Mouse (Mus musculus) CH12.LX (cell line): Measurements from ENCODE around the gene Slc9a3r2. TPM values are rescaled to one million over a fixed set of nuclear protein-coding genes. Genes with fewer than 3 reads are reported as not detected.

Experiments
- DNase-seq: peaks from one replicate; pipeline ENCODE4 v3.0.0-alpha.2; 2013; ENCODE audit errors: extremely low read depth
- H3K27ac ChIP-seq: 2 replicates; pipeline ENCODE4 v1.5.1; 2012; ENCODE audit warnings: low read depth, mild to moderate bottlenecking, control low read depth, moderate library complexity; ENCODE audit not compliant: insufficient read depth
- H3K27me3 ChIP-seq: replicated peaks from 2 replicates; pipeline ENCODE3; 2012; ENCODE audit warnings: inconsistent platforms
- H3K36me3 ChIP-seq, 2 experiments: replicated peaks in 1 of 2; 2 replicates each; pipeline versions ENCODE3 to v1.6.1; 2012; ENCODE audit warnings: inconsistent platforms in 1 of 2, low read length in 1 of 2, mild to moderate bottlenecking in 1 of 2, mixed read lengths in 1 of 2, moderate library complexity in 1 of 2; ENCODE audit not compliant: control insufficient read depth in 1 of 2, insufficient read depth in 1 of 2
- H3K4me1 ChIP-seq, 2 experiments: 2 replicates each; pipeline ENCODE4 v1.6.1; 2012; ENCODE audit warnings: inconsistent platforms in 1 of 2, moderate library complexity in 1 of 2; ENCODE audit not compliant: insufficient read depth in 2 of 2, control insufficient read depth in 1 of 2
- H3K4me2 ChIP-seq: 2 replicates; pipeline ENCODE4 v1.6.1; 2012; ENCODE audit warnings: low read depth, mild to moderate bottlenecking, control low read depth; ENCODE audit not compliant: poor library complexity, insufficient read depth, severe bottlenecking
- H3K4me3 ChIP-seq, 3 experiments: fragments of 150-350 bp in 1 of 3; sonication (generic) in 1 of 3; replicated peaks in 1 of 3; 2 replicates each; pipeline versions ENCODE3 to v1.5.1; 2011 to 2012; ENCODE audit warnings: low read depth in 2 of 3, low read length in 2 of 3, mild to moderate bottlenecking in 2 of 3, moderate library complexity in 2 of 3, control low read depth in 1 of 3, improper control_type of control experiment in 1 of 3, inconsistent platforms in 1 of 3, mixed read lengths in 1 of 3; ENCODE audit not compliant: poor library complexity in 1 of 3
- H3K79me2 ChIP-seq: replicated peaks from 2 replicates; pipeline ENCODE4 v1.6.1; 2012; ENCODE audit warnings: mild to moderate bottlenecking, moderate library complexity; ENCODE audit not compliant: control insufficient read depth, poor library complexity, insufficient read depth, severe bottlenecking; ENCODE audit errors: extremely low read depth
- H3K9ac ChIP-seq: 2 replicates; pipeline ENCODE4 v1.6.1; 2012; ENCODE audit warnings: low read depth, mild to moderate bottlenecking, control low read depth, moderate library complexity; ENCODE audit not compliant: insufficient read depth
- H3K9me3 ChIP-seq: replicated peaks from 2 replicates; pipeline ENCODE3; 2012; ENCODE audit warnings: low read length, inconsistent platforms, mixed read lengths
- BHLHE40 ChIP-seq: IDR thresholded peaks from 2 replicates; pipeline ENCODE4 v1.6.1; 2011; ENCODE audit warnings: mild to moderate bottlenecking, low read depth, low read length, improper control_type of control experiment
- CTCF ChIP-seq, 2 experiments: IDR thresholded peaks in 1 of 2; conservative IDR thresholded peaks in 1 of 2; 2 replicates each; pipeline ENCODE4 v1.5.1; 2011 to 2012; ENCODE audit warnings: low read depth in 2 of 2, low read length in 2 of 2, improper control_type of control experiment in 1 of 2, inconsistent platforms in 1 of 2, mild to moderate bottlenecking in 1 of 2, moderate library complexity in 1 of 2
- ELF1 ChIP-seq: IDR thresholded peaks from 2 replicates; pipeline ENCODE4 v1.6.1; 2014; ENCODE audit warnings: low read depth, mild to moderate bottlenecking, inconsistent platforms, low read length, improper control_type of control experiment
- KAT2A ChIP-seq: IDR thresholded peaks from 2 replicates; pipeline ENCODE4 v1.6.1; 2012; ENCODE audit warnings: low read length, improper control_type of control experiment, inconsistent platforms; ENCODE audit not compliant: insufficient replicate concordance
- MXI1 ChIP-seq: IDR thresholded peaks from 2 replicates; pipeline ENCODE4 v1.6.1; 2011; ENCODE audit warnings: mild to moderate bottlenecking, low read depth, low read length, improper control_type of control experiment
- NELFE ChIP-seq: IDR thresholded peaks from 2 replicates; pipeline ENCODE4 v1.6.1; 2011; ENCODE audit warnings: low read depth, low read length, improper control_type of control experiment
- RAD21 ChIP-seq: IDR thresholded peaks from 2 replicates; pipeline ENCODE4 v1.6.1; 2011; ENCODE audit warnings: low read depth, mild to moderate bottlenecking, low read length, improper control_type of control experiment, moderate library complexity
- RCOR1 ChIP-seq: conservative IDR thresholded peaks from 2 replicates; pipeline ENCODE4 v1.6.1; 2012; ENCODE audit warnings: low read depth, mild to moderate bottlenecking, inconsistent platforms, low read length, improper control_type of control experiment
- TBP ChIP-seq: conservative IDR thresholded peaks from 2 replicates; pipeline ENCODE4 v1.6.1; 2011; ENCODE audit warnings: low read depth, low read length, improper control_type of control experiment
- TCF12 ChIP-seq: IDR thresholded peaks from 2 replicates; pipeline ENCODE4 v1.6.1; 2014; ENCODE audit warnings: low read depth, mild to moderate bottlenecking, inconsistent platforms, low read length, improper control_type of control experiment
- USF1 ChIP-seq: IDR thresholded peaks from 2 replicates; pipeline ENCODE4 v1.6.1; 2014; ENCODE audit warnings: low read depth, mild to moderate bottlenecking, inconsistent platforms, low read length, improper control_type of control experiment
- USF2 ChIP-seq: conservative IDR thresholded peaks from 2 replicates; pipeline ENCODE4 v1.6.1; 2011; ENCODE audit warnings: low read depth, low read length, improper control_type of control experiment
- dilution Hi-C: fragments of 300-500 bp; cut with MboI; formaldehyde crosslinking; loops from 2 replicates; pipeline ENCODE4 v1.14.3; 2020; ENCODE audit warnings: low sequenced_read_pairs; ENCODE audit not compliant: extremely low pct_unique_long_range_greater_than_20kb, extremely low pct_ligation_motif_present
- in situ Hi-C: fragments of 300-500 bp; cut with MboI; formaldehyde crosslinking; loops from 3 replicates; pipeline ENCODE4 v1.14.3; 2019; ENCODE audit warnings: low sequenced_read_pairs, low pct_ligation_motif_present, low pct_unique_long_range_greater_than_20kb, mixed read lengths
- polyA plus RNA-seq: library from polyadenylated mRNA; unstranded; fragments of >175 nt; gene quantifications from 2 replicates; pipeline ENCODE4 v1.2.1, GENCODE M21; 2012; ENCODE audit warnings: low read depth; ENCODE audit not compliant: insufficient read length
- total RNA-seq, 2 experiments: library from RNA; depleted of rRNA; stranded (reverse); fragments of 300-350 nt in 1 of 2; fragments of >200 nt in 1 of 2; gene quantifications; 2 replicates each; pipeline ENCODE4 v1.2.3; 2012 to 2014

The Slc9a3r2 gene
- total and polyA plus RNA-seq, 3 experiments: 2.1 to 5.5 (median 4.8) TPM

- Histone ChIP-seq H3K9me3 (no peaks in the 10 kb centered on the region), H3K27me3 (peaks cover 3% of the 10 kb centered on the region), H3K9ac (no peak overlapping the region), H3K36me3 (peaks cover 0 to 27% of the 10 kb centered on the region in 2 experiments), H3K27ac (no peak overlapping the region), H3K4me1 (peaks cover 8 to 40% of the 10 kb centered on the region in 2 experiments), H3K79me2 (no peaks in the 10 kb centered on the region), H3K4me2 (no peak overlapping the region), H3K4me3 (no peak overlapping the region)
- DNase-seq: no peak
- no peak for TF ChIP-seq TBP
- TF ChIP-seq NELFE: no peak
- no peak for TF ChIP-seq USF1
- in situ Hi-C loops: loop anchor here (5.0 kb wide), 1 partner anchor 96 kb away; the partner anchor contains the start of gene Pkd1
- dilution Hi-C loops: no loop called here
Observed at GRCm38 (mm10) chr17:24642791-24643343, 7.3 kb downstream of the Slc9a3r2 start.

GRCm38 (mm10) chr17:24641944-24642343 is 8.2 kb downstream of the Slc9a3r2 start:
- H3K9me3 ChIP-seq: no peaks in the 10 kb centered on the region
- TF ChIP-seq TCF12: no peak
- H3K9ac ChIP-seq: no peak overlapping the region
- dilution Hi-C loops: no loop called here
- H3K4me3 ChIP-seq: no peak overlapping the region
- H3K4me1 ChIP-seq: peaks cover 8 to 44% of the 10 kb centered on the region in 2 experiments
- H3K27me3 ChIP-seq: no peaks in the 10 kb centered on the region
- no peak for DNase-seq
- in situ Hi-C loops: loop anchor here (5.0 kb wide), 1 partner anchor 95 kb away; the partner anchor contains the start of gene Pkd1
- no peaks in the 10 kb centered on the region for H3K79me2 ChIP-seq
- no peak overlapping the region for H3K4me2 ChIP-seq
- H3K27ac ChIP-seq: no peak overlapping the region
- H3K36me3 ChIP-seq: peaks cover 0 to 34% of the 10 kb centered on the region in 2 experiments

GRCm38 (mm10) chr17:24640581-24640980 is 9.5 kb downstream of the Slc9a3r2 start:
- in situ Hi-C loops: loop anchor here (5.0 kb wide), 1 partner anchor 93 kb away; the partner anchor contains the start of gene Pkd1
- H3K27ac ChIP-seq: no peak overlapping the region
- H3K4me1 ChIP-seq: peaks cover 7 to 48% of the 10 kb centered on the region in 2 experiments
- H3K27me3 ChIP-seq: no peaks in the 10 kb centered on the region
- no peaks in the 10 kb centered on the region for H3K79me2 ChIP-seq
- no peaks in the 10 kb centered on the region for H3K9me3 ChIP-seq
- H3K9ac ChIP-seq: no peak overlapping the region
- H3K36me3 ChIP-seq: peaks cover 0 to 42% of the 10 kb centered on the region in 2 experiments
- DNase-seq: no peak
- no peak for TF ChIP-seq BHLHE40
- no peak for TF ChIP-seq MXI1
- TF ChIP-seq RCOR1: no peak
- no peak for TF ChIP-seq CTCF (conservative IDR thresholded peaks at IDR 0.05 in 1 of 2, IDR thresholded peaks at IDR 0.05 in 1 of 2; ENCODE audit: low read depth in 2 of 2, low read length in 2 of 2)
- TF ChIP-seq KAT2A: no peak
- no peak for TF ChIP-seq RAD21
- no peak for TF ChIP-seq TCF12
- TF ChIP-seq ELF1: no peak
- no peak for TF ChIP-seq USF2
- TF ChIP-seq USF1: no peak
- TF ChIP-seq, all 38 proteins: peak for 0
- Histone ChIP-seq H3K4me3 (no peak overlapping the region), H3K4me2 (no peak overlapping the region)
- dilution Hi-C loops: no loop called here
